Mouse (Mus musculus) megakaryocyte-erythroid progenitor cell, adult 5-6 weeks (primary cell): ENCODE data around the gene Mc1r. TPM values are rescaled to one million over a fixed set of nuclear protein-coding genes. Genes with fewer than 3 reads are reported as not detected.
"Not testable (repeated sequence)": the region's sequence is repeated elsewhere in the genome, so short reads cannot be mapped to it uniquely, and the experiment has no call there.

ENCODE experiments used
- ATAC-seq: replicated peaks from 2 replicates; pipeline ENCODE4 v1.8.0; 2016; ENCODE audit warnings: mild to moderate bottlenecking, inconsistent platforms; ENCODE audit not compliant: severe bottlenecking, poor library complexity, low FRiP score, low TSS enrichment
- total RNA-seq, 2 experiments: library from RNA; stranded (forward) in 1 of 2; stranded (reverse) in 1 of 2; fragments of 200-1000, 215-1000 nt in 1 of 2; fragments of >200 nt in 1 of 2; fragmentation: Nextera tagmentation in 1 of 2; gene quantifications; 2 replicates each; pipeline ENCODE4 v1.2.3; 2014 to 2017

The Mc1r gene
- total RNA-seq, 2 experiments from 2014 or later, result 1.7 TPM; not detected in 1

DNA sequence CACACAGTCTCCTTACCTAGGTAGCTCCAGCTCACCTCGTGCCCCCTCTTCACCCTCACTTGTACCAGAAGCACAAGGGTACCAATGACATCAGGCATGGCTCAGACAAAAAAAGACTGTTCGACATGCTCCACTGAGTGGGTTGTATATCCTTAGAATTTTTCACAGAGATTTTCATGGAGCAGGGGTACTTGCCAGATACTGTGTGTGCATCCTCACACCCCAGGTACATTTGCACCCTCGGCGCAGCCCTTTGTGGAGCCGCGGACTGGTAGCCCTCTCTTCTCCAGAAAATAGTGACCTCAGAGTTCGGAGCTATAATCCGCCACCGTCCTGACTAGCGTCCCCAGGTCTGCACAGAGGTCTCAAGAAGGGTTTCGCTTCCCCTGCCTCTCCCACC, 3.9 kb downstream of the Mc1r start:
- ATAC-seq, result no peak

DNA sequence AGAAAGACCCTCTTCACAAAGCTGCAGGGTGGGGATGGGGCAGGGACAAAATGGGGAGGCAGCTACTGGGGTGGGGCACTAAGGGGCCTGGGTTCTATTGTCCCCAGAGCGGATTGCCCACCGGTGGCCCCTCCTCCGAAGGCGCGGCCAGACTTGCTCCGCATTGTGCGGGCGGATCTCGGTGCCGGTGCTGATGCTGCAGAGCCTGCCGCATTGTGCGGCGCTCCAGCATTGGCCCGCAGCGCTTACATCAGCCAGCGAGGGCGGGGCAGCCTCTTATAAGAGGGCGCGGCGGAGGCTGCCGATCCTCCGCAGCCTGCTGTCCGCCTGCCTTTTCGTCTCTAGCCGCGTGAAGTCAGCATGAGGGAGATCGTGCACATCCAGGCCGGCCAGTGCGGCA, 4.3 kb downstream of the Mc1r start, which contains the start of gene Tubb3:
Gene Tubb3, plus strand, starts transcription at position 179 of the 400 bp plus-strand sequence.
- peak; percentile 64 for ATAC-seq

DNA sequence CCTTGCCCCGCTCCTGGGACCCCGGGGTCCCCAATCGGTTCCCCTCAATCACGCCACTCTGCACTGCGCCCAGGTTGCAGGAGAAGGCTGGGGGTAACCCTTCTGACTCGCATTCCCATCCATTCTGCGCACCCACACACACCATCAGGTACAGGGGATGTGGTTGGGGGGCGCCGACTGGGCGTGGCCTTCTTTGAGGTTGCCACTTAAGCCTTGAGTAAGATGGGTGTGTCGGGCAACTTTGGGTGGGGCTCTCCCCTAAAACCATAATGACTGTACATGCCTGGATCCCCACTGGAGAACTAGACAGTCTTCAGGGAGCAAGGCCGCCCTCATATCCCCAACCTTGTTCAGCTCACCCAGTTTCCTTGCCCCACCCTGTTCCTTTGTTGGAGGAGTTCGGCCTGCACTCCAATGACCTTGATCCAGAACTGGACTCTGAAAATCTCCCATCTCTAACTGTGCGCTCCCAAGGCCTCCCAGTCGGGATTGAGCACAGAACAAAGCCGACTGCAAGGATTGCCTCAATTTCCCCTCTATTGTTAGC, 4.9 kb downstream of the Mc1r start:
- ATAC-seq, result no peak

DNA sequence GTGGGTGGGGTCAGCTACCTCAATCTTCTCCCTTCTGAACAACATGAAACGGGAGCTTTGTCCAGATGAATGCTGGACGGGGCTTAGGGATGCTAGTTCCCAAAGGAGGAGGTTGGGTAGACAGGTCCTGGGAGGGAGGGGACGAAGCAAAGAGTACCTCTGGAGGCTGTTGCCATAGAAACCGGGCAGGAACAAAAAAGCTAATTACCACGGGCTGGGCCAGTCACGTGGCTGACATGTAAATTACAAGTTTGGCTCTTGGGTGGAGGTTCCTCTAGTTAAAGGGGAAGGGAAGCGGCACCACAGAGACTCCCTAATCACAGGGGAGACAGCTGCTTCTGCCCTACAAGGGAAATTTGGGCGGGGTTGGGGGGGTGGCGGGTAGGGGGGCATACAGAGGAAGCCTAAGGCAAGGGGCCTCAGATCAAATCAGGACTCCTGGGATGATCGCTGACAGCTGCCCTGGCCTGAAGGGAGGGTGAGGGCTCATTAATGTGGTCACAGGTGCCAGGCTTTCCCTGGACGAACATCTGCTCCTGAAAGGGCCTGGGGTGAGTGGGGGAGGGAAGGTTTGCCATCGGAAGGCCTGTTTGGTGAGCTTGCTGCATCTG, 5.8 kb downstream of the Mc1r start:
- no peak for ATAC-seq

DNA sequence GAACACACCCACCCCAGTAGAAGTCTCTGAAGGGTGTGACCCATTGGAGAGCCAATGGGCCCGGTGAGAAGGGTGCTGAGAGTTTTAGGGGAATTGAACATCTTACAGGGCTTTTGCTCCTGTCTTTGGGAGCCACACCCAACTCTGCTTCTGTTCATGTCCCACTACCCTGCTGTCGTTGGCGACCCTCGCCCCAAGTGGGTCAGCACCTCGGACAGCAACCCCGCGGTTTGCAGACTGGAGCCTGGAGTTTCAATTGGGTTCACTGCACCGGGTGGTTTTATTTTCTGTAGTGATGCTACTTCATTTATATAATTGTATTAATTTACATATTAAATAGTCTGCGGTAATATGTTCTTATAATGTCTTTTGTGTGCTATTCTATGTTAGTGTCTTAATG, 7.3 kb downstream of the Mc1r start:
- no peak for ATAC-seq

DNA sequence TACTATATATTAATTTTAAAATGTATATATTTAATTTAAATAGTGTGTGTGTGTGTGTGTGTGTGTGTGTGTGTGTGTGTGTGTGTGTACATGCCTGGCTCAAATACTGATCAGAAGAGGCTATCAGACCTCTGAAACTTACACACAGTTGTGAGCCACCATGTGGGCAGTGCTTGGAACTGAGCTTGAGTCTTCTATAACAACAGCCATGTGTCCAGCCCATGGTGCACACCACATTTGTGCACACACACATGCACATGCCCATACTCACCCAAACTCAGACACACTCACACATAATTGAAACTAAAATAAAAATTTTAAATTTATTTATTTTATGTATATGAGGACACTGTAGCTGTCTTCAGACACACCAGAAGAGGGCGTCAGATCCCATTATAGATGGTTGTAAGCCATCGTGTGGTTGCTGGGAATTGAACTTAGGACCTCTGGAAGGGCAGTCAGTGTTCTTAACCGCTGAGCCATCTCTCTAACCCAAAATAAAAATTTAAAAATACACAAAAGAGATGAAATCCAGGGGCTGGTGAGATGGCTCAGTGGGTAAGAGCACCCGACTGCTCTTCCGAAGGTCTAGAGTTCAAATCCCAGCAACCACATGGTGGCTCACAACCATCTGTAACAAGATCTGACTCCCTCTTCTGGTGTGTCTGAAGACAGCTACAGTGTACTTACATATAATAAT, 8.2 kb downstream of the Mc1r start:
- ATAC-seq, result not testable (repeated sequence)

DNA sequence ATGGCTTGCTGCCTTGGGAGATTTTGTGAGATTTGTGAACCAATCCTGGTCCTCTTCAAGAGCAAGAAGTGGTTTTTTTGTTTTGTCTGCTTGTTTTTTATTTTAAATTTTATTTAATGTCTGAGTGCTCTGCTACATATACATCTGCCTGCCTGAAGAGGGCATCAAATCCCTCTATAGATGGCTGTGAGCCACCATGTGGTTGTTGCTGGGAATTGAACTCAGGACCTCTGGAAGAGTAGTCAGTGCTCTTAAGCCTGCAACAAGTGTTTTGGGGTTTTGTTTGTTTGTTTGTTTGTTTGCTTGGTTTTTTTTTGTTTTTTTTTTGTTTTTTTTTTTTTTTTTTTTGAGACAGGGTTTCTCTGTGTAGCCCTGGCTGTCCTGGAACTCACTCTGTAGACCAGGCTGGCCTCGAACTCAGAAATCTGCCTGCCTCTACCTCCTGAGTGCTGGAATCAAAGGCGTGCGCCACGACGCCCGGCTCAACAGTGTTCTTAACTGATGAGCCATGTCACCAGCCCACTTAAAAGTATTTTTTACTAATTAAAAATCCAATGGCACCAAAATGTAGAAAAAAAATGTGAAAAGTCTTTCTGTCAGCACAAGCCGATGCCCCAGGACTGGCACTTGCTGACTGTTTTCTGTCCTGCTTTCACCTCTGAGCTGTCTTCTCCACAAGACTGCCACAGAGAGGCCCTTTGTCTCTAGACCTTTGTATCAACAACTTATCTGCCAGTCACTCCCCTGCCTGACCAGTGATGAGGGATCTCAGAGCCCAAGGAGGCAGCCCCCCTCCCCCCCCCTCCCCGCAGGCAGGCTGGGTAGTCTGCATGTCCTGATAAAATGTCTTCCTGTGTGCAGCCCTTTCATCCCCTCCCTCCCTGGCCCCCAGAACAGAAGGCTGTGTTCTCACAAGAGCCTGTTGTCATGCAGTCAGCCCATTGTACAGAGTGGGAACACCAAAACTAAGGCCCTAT, 9.3 kb downstream of the Mc1r start:
- ATAC-seq, result peak; percentile 74

DNA sequence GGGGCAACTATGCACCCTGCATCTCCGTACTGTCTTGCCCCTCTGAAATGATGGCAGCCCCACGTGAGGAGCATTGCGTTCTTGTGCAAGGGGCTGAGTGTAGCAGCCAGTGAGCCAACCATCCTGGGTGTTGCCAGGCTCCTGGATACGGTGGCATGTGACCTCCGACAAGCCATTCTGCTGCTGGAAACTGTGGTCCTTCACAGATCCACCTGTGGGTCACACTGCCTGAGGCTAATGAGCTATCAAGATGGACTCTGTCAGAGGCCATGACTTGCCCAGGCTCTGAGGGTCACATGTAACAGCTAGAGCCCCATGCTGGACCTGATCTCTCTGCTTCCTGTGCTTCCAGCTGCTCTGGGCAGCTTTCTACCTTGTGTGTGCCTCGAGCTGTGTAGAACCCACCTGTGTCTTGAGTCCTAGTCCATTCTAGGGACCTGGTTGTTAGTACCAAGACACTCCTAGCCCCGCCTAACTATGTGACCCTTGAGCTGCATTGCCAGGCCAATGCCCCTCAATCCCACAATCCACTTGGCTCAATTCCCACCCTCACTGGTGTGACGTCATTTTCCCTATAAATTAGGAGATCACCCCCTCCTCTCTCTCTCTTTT, 10.1 kb downstream of the Mc1r start:
- ATAC-seq, result peak; percentile 22; the same call in 1 of the 2 replicates

DNA sequence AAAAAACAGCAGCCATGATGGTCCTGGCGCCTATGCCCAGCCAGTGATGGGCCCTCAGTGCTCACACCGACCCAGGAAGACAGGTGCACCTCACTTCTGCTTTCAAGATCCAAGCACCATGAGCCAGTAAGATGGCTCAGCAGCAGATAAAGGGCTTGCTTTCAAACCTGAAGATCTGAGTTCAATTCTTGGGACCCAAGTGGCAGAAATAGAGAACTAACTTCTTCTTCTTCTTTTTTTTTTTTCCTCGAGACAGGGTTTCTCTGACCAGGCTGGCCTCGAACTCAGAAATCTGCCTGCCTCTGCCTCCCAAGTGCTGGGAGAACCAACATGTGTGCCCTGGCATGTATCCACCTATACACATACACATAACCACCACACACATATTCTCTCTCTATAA, 12.8 kb downstream of the Mc1r start:
- ATAC-seq, result no peak

DNA sequence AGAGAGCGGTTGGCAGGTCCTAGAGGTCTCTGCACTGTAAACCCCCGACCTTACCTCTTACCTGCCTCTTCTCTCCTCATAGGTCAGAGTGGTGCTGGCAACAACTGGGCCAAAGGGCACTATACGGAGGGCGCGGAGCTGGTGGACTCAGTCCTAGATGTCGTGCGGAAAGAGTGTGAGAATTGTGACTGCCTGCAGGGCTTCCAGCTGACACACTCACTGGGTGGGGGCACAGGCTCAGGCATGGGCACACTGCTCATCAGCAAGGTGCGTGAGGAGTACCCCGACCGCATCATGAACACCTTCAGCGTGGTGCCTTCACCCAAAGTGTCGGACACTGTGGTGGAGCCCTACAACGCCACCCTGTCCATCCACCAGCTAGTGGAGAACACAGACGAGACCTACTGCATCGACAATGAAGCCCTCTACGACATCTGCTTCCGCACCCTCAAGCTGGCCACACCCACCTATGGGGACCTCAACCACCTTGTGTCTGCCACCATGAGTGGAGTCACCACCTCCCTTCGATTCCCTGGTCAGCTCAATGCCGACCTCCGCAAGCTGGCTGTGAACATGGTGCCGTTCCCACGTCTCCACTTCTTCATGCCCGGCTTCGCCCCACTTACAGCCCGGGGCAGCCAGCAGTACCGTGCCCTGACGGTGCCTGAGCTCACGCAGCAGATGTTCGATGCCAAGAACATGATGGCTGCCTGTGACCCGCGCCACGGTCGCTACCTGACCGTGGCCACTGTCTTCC, 13.8 kb downstream of the Mc1r start:
- ATAC-seq, result no peak

DNA sequence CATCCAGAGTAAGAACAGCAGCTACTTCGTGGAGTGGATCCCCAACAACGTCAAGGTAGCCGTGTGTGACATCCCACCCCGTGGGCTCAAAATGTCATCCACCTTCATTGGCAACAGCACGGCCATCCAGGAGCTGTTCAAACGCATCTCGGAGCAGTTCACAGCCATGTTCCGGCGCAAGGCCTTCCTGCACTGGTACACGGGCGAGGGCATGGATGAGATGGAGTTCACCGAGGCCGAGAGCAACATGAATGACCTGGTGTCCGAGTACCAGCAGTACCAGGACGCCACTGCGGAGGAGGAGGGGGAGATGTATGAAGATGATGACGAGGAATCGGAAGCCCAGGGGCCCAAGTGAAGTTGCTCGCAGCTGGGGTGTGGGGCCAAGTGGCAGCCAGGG, 14.4 kb downstream of the Mc1r start:
- ATAC-seq, result no peak

DNA sequence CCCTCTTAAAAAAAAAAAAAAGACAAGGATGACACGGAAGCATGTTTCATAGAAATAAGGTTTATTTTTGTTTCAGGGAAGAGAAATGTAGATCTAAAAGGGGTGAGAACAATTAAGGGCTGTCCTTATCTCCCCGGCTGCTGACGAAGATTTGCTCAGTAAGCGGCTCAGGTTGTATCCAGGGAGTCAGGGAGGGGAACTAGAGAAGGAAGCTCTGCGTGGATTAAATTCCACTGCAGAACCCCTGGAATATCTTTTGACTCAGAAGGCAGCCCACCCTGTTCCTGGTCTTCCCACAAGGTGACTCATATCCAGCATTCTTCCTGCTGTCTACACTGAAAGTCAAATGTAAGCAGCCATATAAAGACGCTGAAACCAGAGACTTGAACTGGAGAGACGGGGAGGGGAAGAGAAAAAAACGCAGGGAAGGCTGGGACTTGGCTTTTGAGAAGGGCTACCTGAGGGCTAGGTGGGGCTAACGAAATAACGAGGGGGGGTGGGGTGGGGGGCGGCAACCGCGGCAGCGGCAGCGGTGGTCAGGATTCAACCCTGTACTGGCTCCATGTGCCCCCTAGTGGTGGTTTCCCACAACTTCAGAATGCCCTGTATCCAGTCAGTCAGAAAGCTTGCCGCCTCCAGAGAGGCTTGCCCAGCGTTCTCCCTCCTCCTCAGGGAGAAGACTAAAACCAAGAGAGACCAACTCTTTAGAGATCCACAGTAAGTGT, 15.3 kb downstream of the Mc1r start:
- peak; percentile 72 for ATAC-seq

DNA sequence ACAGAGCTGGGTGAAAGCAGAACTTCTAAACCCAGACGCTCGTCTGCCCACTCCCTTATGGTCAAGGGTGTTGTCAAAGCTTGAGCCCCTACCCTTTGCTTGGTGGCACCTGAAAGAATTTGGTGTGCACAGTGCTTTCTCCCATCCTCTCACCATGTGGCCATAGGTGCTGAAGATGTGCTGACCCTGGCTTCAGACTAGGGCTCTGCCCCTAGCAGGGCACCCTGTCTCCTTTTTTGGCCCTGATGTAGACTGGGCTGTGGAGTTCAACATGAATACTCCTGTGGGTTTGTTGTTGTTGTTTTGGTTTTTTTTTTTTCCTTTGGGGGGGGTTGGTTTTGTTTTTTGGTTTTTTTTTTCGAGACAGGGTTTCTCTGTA, 15.9 kb downstream of the Mc1r start:
- ATAC-seq, result no peak

DNA sequence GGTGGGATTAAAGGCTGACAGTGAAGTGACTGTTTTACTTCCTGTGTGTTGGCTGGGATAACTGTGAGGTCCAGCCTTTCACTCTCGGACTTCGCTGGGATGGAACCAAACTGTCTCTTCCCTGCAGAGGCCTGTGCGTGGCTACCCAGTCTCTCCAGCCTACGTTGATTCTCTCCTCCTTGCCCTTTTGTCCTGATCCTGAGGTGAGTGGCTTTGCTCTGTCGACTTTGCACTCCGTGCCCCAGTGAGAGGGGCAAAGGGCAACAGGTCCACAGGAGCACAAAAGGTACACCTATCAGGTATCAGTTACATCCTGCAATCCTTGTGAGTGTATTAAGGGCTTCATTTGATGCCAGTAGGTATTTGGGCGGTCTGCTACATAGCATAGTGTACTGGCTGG, 16.5 kb downstream of the Mc1r start, which contains the start of gene Def8:
Gene Def8, plus strand, starts transcription at position 87 of the 400 bp plus-strand sequence.
- no peak for ATAC-seq

DNA sequence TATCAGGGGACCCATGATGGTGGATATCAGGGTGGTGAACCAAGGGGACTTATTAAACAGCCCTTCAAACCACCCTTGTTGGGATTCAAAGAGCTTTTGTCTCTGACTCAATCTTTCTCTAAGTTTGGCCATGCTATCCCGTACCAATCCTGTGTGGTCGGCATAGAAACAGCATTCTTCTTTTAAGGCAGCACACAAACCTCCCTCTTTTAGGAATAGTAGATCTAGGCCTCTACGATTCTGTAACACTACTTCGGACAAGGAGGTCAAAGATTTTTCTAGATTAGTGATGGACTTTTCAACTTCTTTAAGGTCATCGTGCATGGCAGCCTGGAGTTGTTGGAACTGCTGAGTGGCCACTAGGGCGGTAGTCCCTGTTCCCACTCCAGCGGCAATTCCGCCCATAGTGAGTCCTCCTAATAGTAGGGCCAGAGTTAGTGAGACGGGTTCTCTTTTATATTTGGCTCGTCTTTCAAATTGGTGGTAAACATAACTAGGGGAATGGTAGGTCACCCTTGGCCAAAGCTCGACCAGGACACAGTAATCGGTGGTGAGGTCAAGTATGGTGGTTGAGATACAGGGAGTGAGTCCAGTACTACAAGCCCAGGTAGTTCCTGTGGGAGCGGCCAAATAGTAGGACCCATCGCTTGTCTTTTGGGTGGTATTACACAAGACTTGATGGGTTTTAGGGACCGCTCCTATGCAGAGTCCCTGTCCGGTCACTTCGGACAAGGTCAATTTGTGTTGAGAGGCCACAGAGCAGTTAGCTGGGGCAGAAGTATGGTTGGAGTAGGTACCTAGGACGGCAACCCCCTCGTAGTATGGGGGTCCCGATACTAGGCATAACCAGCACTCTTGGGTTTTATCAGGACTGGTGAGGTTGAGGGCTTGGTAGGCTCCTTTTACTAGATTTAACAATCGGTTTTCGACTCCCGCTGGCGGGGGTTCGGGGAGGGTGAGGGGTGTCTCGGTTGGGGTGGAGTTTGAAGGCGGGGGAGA, 19.9 kb downstream of the Mc1r start:
- no peak for ATAC-seq

DNA sequence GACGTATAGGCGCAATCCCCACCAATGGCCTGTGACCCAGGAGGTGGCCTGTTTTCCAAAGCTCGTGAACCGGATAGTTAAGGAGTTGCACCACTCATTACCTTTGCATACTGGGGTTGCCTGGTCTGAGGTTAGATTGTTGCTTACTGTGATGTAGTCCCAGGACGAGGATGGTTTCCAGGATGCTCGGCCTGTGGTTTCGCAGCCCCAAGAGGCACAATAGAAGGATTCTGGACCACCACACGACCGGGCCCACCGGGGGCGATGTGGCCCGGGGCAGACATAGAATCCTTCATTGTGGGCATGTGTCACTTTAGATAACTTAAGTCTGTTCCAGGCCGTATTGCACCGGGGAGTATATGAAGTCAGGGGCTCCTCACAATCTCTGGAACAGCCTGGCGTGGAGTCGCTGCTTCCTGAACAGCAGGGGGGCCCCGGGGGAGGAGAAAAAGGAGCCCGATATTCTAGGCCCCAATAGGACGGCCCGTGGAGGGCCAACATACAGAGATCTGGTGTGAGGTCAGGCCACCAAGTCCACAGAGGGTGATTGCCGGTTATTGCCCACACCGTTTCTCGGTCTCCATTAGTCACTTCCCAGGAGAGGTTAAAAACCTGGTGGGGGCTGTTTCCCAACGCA, 20.9 kb downstream of the Mc1r start:
- no peak for ATAC-seq
